Mouse (Mus musculus) spleen, postnatal 14 days (tissue): ENCODE results near the gene Hccs.
"Not testable (repeated sequence)": the region's sequence is repeated elsewhere in the genome, so short reads cannot be mapped to it uniquely, and the experiment has no call there.

Source experiments
- DNase-seq, 2 experiments: peaks; one replicate each; pipeline ENCODE4 v3.0.0; 2021 to 2022; ENCODE audit warnings: low spot score in 2 of 2

The Hccs gene

GRCm38 (mm10) chrX:169319945-169320667 is at the start of gene Hccs:
Hccs (minus strand) TSS chrX:169320372.
- DNase-seq, result peak; percentile 72 to 76

DNA sequence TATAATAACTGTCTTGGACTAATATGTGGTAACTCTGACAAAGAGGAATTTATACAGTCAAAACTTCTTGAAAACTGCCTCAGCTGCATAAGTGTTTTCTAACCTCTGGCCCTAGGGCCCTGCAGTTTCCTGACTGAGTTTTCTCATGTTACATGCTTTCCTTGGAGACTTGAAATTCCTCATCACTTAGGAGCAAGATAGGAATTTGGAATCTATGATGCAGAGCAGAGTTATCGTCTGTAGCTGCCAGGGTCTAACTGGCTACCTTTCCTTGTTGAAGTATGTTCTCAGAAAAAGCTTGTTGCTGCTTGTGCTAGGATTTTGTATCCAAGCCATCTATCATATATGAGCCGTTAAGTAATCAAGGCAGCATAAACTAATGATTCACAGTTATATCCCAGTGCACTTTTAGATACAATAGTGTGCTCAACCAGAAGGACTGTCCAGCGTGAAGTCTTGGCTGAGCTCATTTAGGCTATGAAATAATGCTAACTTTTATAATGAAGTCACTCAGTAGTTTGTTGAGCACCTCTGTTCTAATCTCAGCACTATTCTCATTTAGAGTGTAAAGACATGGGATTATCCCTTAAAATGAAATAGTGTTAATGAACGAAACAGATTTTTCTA is 37.1 kb upstream of the Hccs start:
- no peak for DNase-seq

- no peak for DNase-seq
Observed at GRCm38 (mm10) chrX:169338213-169338612, 18.0 kb upstream of the Hccs start.

GRCm38 (mm10) chrX:169337559-169337958 is 17.4 kb upstream of the Hccs start:
- no peak for DNase-seq

GRCm38 (mm10) chrX:169332264-169332663 is 12.1 kb upstream of the Hccs start:
- DNase-seq, result no peak

DNA sequence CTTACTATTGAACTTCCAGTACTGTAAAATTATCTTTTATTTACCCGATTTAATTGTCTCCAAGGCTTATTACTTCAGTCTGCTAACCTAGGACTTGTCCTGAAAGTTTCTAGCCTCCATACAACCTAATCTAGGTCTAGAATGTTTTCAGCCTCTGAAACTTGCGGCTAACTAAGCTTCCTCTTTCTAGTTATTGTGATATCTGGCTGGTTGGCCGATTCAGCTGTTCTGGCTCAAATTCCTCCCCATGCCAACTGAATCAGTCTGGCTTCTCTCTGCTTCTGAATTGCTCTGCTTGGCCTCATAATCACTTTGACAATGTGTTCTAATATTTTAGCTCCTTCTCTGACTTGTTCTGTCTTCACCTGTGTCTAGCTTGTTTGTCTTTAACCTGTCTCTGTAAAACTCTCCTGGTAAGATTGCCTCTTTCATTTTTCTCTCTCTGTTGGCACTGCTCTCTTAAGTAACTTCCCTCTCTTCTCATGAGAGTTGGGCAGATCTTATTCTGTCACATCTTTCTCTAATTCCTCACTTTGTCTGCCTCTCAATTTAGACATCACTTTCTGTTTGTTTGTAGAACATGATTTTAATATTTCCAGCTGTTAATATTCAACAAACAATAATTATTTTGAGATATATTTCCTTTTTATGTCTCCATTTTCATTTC is 5.9 kb upstream of the Hccs start:
- no peak for DNase-seq

GRCm38 (mm10) chrX:169320668-169321005 is 465 bp upstream of the Hccs start:
- not testable (repeated sequence) for DNase-seq

- no peak for DNase-seq
Observed at GRCm38 (mm10) chrX:169319066-169319760, 959 bp downstream of the Hccs start.

- DNase-seq, result no peak
Observed at GRCm38 (mm10) chrX:169308559-169308958, 11.6 kb downstream of the Hccs start.

DNA sequence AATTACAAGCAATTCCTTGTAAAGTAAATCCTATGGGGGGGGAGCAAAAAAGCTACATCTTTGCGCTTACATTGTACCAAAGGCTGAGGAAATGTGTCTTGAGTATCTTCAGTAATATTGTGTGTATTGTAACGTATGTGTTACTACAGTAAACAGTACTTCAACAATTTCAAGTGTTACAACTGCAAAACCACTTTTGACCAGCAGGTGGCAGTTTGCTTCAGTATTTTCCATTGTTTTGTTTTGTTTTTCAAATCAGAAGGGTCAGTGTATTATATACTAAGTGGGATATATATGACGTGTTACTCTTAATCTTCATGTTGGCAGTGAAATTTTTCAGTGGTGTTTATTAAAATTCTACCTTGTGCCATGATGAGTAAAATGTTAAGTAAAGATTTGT is 16.2 kb downstream of the Hccs start:
- peak in 1 of 2 experiments; percentile 14 for DNase-seq

GRCm38 (mm10) chrX:169302271-169303045 is 17.7 kb downstream of the Hccs start:
- DNase-seq, result no peak

- no peak for DNase-seq
Observed at GRCm38 (mm10) chrX:169299579-169299978, 20.6 kb downstream of the Hccs start.

DNA sequence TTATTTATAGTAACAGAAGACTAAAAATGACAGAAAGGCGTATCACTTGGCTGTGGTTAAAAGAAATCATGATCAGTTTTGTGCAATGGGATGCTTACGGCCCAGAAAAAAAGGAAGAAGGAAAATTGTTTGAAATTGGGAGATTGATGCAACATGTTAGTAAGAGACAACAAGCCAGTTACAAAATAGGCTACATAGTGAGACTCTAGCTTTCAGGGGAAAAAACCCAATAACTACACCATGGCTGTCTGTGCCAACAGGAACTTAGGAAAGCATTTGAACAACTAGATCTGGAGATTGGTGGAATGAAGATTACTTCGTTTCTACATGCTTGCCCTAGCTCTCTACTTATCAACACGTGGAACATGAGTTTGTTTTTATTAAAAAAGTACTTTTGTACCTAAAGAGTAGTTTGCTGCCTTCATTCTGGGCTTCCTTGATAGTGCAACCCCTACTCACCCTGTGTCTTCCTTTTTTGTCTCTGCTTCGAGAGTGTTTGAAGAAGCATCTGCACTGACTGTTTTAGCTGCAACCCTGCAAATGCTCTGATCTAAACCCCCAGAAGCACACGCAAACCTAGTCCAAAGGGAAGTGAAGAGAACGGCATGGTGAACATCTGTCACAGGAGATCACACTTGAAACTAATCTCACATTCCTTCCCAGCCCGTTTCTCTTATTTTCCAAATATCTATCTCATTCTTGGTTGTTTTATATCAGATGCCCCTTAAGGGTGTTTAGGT is 56.6 kb downstream of the Hccs start:
- no peak for DNase-seq

GRCm38 (mm10) chrX:169262212-169262611 is 58.0 kb downstream of the Hccs start:
- no peak for DNase-seq

DNA sequence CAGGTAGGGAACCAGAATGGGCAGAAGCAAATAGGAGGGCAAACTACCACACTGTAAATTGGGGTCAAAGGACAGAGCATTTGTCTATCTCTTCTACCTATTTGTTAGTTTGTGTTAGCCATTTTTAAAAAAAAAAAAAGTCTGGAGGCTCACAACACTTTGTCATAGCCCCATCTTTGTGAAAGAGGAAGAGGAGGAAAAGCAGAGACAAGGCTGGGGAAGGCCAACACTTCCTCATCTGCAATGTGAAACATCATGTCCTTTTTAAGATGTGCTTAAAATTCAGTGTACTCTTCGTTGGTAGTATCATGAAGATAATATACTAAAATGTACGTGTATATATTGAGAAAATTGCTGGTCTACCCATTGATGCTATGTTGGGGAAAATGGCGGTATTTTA is 59.1 kb downstream of the Hccs start:
- no peak for DNase-seq

GRCm38 (mm10) chrX:169256741-169257140 is 63.4 kb downstream of the Hccs start:
- no peak for DNase-seq

- no peak for DNase-seq
Observed at GRCm38 (mm10) chrX:169255915-169256314, 64.3 kb downstream of the Hccs start.

DNA sequence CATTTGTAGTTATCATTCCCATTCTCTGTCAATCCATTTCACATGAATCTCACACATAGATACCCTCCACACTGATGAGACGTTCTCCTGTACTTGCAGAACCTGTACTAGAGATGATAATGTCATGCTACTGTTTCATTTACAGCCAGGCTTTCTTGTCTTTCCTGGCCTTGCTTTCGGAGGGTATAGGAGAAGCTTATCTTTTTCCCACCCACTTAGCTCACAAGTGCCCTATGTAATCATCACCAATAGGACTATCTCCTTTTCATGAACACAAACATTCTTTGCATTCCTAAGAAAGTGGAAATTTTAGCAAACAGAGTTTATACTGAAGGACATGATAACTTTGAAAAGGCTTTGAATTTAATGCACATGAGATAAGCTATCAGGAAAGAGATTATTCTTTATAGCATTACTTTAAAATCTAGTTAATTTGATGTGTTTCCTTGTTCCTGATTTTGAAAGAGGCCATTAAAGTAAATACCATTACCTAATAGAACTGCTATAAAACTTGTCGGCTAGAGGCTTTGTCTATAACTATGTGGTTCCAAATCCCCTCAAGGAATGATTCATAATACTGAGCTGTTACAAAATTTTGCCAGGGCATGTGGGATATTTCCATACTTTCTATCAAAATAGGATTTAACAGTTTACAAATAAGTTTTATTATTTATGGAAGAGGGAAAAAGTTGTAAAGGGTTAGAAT is 97.7 kb downstream of the Hccs start:
- DNase-seq, result no peak

DNA sequence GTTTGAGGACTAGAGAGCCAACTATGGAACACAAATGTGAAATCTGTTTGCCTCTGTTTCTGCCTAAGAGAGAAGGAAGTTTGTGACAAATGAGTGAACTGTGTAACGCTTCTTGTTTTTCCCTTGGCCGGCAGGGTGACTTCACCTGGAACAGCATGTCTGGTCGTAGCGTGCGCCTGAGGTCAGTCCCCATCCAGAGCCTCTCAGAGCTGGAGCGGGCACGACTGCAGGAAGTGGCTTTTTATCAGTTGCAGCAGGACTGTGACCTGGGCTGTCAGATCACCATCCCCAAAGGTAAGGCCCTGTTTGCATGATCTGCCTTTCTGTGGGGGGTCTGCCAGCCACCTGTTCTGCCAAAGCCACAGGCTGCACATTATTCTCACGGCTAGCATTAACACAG is 100.1 kb downstream of the Hccs start:
- no peak for DNase-seq

GRCm38 (mm10) chrX:169210019-169210418 is 110.2 kb downstream of the Hccs start:
- DNase-seq, result no peak
